Mouse (Mus musculus) kidney, embryonic 14.5 days (tissue): Measurements from ENCODE around the gene Trim7. TPM values are rescaled to one million over a fixed set of nuclear protein-coding genes. Genes with fewer than 3 reads are reported as not detected.
"Not testable (repeated sequence)": the region's sequence is repeated elsewhere in the genome, so short reads cannot be mapped to it uniquely, and the experiment has no call there.

Experiments used
- ATAC-seq: fragments of 200-750 bp; cut with Nextera tagmentation; 2 replicates; pipeline ENCODE4 v1.8.0; 2017; ENCODE audit warnings: moderate number of reproducible peaks, mild to moderate bottlenecking, moderate TSS enrichment, moderate library complexity; ENCODE audit not compliant: low FRiP score, low TSS enrichment
- H3K27ac ChIP-seq: fragments of 300-500 bp; sonication (generic); 2 replicates; pipeline ENCODE4 v1.5.1; 2014; ENCODE audit warnings: low read depth, mild to moderate bottlenecking, low read length, moderate library complexity, mixed read lengths
- H3K27me3 ChIP-seq: fragments of 300-500 bp; sonication (generic); 2 replicates; pipeline ENCODE4 v1.6.1; 2014; ENCODE audit warnings: mild to moderate bottlenecking, low read length; ENCODE audit not compliant: control insufficient read depth, insufficient read depth
- H3K36me3 ChIP-seq: fragments of 300-500 bp; sonication (generic); 2 replicates; pipeline ENCODE4 v1.6.1; 2014; ENCODE audit warnings: low read length, mixed read lengths; ENCODE audit not compliant: control insufficient read depth, insufficient read depth
- H3K4me1 ChIP-seq: fragments of 300-500 bp; sonication (generic); 2 replicates; pipeline ENCODE4 v1.6.1; 2014; ENCODE audit warnings: low read length, mixed read lengths; ENCODE audit not compliant: control insufficient read depth, insufficient read depth
- H3K4me2 ChIP-seq: fragments of 300-500 bp; sonication (generic); replicated peaks from 2 replicates; pipeline ENCODE4 v1.6.1; 2014; ENCODE audit warnings: low read depth, mild to moderate bottlenecking, low read length
- H3K4me3 ChIP-seq: fragments of 300-500 bp; sonication (generic); 2 replicates; pipeline ENCODE4 v1.5.1; 2014; ENCODE audit warnings: mild to moderate bottlenecking, low read length
- H3K9ac ChIP-seq: fragments of 300-500 bp; sonication (generic); 2 replicates; pipeline ENCODE4 v1.6.1; 2014; ENCODE audit warnings: low read depth, mild to moderate bottlenecking, low read length, moderate library complexity
- H3K9me3 ChIP-seq: fragments of 300-500 bp; sonication (generic); 2 replicates; pipeline ENCODE4 v1.6.1; 2016; ENCODE audit warnings: low read length; ENCODE audit not compliant: control insufficient read depth
- WGBS: fragments of 180-500 bp; shearing (Covaris S2); extraction: QIAGEN DNeasy Blood & Tissue Kit; methylation state at CpG from one replicate; pipeline ENCODE4 v1.1.7; 2014; 5-methylcytosine and 5-hydroxymethylcytosine counted together
- polyA plus RNA-seq: library from polyadenylated mRNA; unstranded; fragments of >200 nt; fragmentation: Nextera tagmentation; extraction: Ambion mirVana; gene quantifications from 2 replicates; pipeline ENCODE4 v1.2.1, GENCODE M21; 2014

Gene Trim7
- polyA plus RNA-seq, 1 experiment from 2014 or later: 2.9 TPM

DNA sequence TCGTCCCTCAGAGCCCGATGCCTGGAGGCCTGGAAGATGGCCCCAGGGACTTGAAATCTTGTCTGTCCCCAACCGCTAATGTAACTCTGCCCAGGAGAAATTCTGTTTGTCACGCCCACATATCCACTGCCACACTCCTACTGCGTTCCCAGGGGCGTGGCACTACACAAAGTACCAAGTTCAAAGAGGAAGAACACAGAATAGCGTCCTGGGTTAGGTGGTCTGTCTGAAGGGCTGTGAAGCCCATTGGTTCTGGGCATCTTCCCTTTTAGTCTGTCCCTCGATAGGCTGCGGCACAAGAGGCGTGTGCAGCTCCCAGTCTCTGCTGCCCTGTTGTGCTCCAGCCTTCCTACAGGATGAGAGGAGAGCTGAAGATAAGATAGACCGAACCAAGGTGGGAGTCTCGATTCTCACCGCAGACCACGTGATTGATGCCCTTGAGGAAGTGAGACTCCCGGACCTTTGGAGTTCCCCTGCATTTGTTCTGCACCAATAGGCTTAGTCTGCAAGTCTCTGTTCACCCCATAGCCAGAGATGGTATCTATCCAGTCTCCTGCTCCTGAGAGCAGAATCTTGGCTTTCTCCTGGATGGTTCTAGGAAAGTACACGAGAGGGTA, 12.3 kb downstream of the Trim7 start:
- 1% methylated on average over 16 of the region's 16 CpGs for WGBS
- peak overlapping the region; percentile 61 for H3K9ac ChIP-seq
- peak overlapping the region; percentile 84 for H3K4me3 ChIP-seq
- ATAC-seq: 0 out of 2 replicates have a peak, but pooled peaks have one; percentile 5
- H3K36me3 ChIP-seq: no peaks in the 10 kb centered on the region
- peaks cover 3% of the 10 kb centered on the region; the same call in 1 of the 2 replicates for H3K4me1 ChIP-seq
- peak overlapping the region; percentile 84 for H3K4me2 ChIP-seq
- peaks cover 4% of the 10 kb centered on the region; the same call in 1 of the 2 replicates for H3K27me3 ChIP-seq
- no peaks in the 10 kb centered on the region for H3K9me3 ChIP-seq
- H3K27ac ChIP-seq: no peak overlapping the region; the same call in 1 of the 2 replicates

- no peak overlapping the region for H3K27ac ChIP-seq
- ATAC-seq: no peak
- H3K36me3 ChIP-seq: no peaks in the 10 kb centered on the region
- no peak overlapping the region for H3K4me3 ChIP-seq
- 74% methylated on average over 10 of the region's 10 CpGs for WGBS
- peaks cover 4% of the 10 kb centered on the region; the same call in 1 of the 2 replicates for H3K27me3 ChIP-seq
- no peak overlapping the region for H3K9ac ChIP-seq
- H3K9me3 ChIP-seq: no peaks in the 10 kb centered on the region
- H3K4me1 ChIP-seq: peaks cover 3% of the 10 kb centered on the region; the same call in 1 of the 2 replicates
- H3K4me2 ChIP-seq: peak overlapping the region; percentile 84; the same call in 1 of the 2 replicates
Measured at GRCm38 (mm10) chr11:48838879-48839680, 13.1 kb downstream of the Trim7 start.

DNA sequence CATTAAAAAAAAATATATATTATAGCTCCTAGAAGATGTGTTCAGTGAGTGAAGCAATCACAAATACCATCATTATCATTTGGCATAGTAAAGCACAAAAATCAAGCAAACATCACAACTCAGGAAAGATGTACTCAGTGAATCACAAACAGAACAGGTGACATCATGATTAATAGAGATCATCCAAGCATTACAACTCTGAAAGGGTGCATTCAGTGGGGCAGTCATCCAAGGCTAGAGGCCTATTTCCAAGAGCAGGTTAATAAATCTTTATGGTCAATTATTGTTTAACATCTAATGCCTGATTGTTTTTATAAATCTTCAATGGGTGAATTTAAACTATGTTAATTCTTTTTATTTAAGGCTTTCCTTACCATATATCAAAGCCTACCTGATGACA, 14.9 kb downstream of the Trim7 start:
- peaks cover 4% of the 10 kb centered on the region; the same call in 1 of the 2 replicates for H3K27me3 ChIP-seq

DNA sequence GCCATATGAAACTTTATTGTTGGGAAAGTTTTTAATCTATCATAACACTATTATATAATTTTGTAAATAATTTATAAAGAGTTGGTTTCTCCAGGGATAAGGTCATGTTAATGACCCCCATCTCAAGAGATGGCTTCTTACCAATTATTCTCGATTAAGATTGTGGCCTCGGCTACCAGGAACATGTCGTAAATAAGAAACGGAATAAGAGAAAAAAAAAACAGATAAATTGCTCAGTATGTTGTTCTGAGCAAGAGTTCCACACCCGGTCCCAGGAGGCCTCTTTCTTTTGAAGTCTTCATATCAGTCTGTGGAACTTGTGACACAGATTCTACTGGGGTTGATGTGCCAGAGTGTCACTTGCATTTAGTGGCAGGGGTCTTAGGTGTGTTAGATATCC, 15.3 kb downstream of the Trim7 start:
- Histone ChIP-seq H3K4me1 (peaks cover 3% of the 10 kb centered on the region; the same call in 1 of the 2 replicates), H3K4me3 (no peak overlapping the region), H3K9ac (no peak overlapping the region), H3K27ac (no peak overlapping the region), H3K36me3 (no peaks in the 10 kb centered on the region), H3K4me2 (no peak overlapping the region), H3K27me3 (peaks cover 1% of the 10 kb centered on the region; the same call in 1 of the 2 replicates), H3K9me3 (no peaks in the 10 kb centered on the region)
- 70% methylated on average over 5 of the region's 5 CpGs for WGBS
- ATAC-seq: no peak

More for the DNA sequence above, 14.9 kb downstream of the Trim7 start:
- Histone ChIP-seq H3K4me1 (peaks cover 3% of the 10 kb centered on the region; the same call in 1 of the 2 replicates), H3K9ac (no peak overlapping the region), H3K36me3 (no peaks in the 10 kb centered on the region), H3K4me3 (no peak overlapping the region), H3K4me2 (no peak overlapping the region), H3K9me3 (no peaks in the 10 kb centered on the region), H3K27ac (no peak overlapping the region)
- ATAC-seq: no peak

GRCm38 (mm10) chr11:48842378-48842792, 16.4 kb downstream of the Trim7 start:
- H3K4me3 ChIP-seq: no peak overlapping the region
- H3K36me3 ChIP-seq: no peaks in the 10 kb centered on the region
- no peak for ATAC-seq
- WGBS: 85% methylated on average over 4 of the region's 4 CpGs
- H3K9me3 ChIP-seq: no peaks in the 10 kb centered on the region
- H3K4me1 ChIP-seq: peaks cover 3% of the 10 kb centered on the region; the same call in 1 of the 2 replicates
- H3K4me2 ChIP-seq: no peak overlapping the region
- no peaks in the 10 kb centered on the region for H3K27me3 ChIP-seq
- H3K9ac ChIP-seq: no peak overlapping the region
- H3K27ac ChIP-seq: no peak overlapping the region

DNA sequence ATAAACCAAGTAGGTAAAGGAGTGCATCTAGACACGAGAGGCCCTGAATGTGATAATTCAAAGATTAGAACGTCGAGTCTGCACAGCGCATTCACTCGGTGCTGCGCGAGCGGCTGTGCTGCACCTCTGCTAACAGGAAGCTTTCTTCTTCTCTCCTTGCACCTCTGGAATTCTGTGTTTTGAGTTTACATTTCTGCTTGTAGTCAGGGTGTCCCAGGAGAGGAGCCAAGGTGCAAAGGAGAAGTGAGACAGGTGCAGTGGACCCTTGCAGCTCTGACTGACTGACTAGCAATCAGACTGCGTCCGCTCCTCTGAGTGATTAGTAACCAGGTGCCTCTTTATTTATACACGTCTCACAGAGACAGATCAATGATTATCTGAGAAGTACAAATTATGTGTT, 17.3 kb downstream of the Trim7 start:
- ATAC-seq: no peak
- H3K36me3 ChIP-seq: no peaks in the 10 kb centered on the region
- peaks cover 3% of the 10 kb centered on the region; the same call in 1 of the 2 replicates for H3K4me1 ChIP-seq
- no peak overlapping the region for H3K9ac ChIP-seq
- no peak overlapping the region for H3K4me2 ChIP-seq
- H3K27ac ChIP-seq: no peak overlapping the region
- no peak overlapping the region for H3K4me3 ChIP-seq
- no peaks in the 10 kb centered on the region for H3K27me3 ChIP-seq
- H3K9me3 ChIP-seq: no peaks in the 10 kb centered on the region
- 84% methylated on average over 11 of the region's 11 CpGs for WGBS

DNA sequence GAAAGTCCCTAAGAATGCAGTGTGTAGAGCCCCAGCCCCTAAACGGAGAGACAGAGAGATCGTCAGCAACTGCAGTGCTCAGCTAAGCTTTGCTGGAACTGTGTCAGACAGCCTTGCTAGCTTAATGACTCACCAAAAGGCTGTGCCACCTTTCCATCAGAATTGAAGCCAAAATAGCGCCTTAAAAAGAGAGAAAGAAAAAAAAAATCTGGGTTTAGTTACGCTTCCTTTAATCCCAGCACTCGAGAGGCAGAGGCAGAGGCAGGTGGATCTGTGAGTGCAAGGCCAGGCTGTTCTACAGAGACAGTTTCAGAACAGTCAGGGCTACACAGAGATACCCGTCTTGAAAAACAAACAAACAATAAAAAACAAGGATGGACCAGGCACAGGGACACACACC, 18.4 kb downstream of the Trim7 start:
- no peak overlapping the region for H3K9ac ChIP-seq
- ATAC-seq: no peak
- H3K9me3 ChIP-seq: no peaks in the 10 kb centered on the region
- H3K4me2 ChIP-seq: no peak overlapping the region
- H3K36me3 ChIP-seq: no peaks in the 10 kb centered on the region
- no peaks in the 10 kb centered on the region for H3K27me3 ChIP-seq
- no peak overlapping the region for H3K27ac ChIP-seq
- H3K4me1 ChIP-seq: no peaks in the 10 kb centered on the region
- 54% methylated on average over 6 of the region's 6 CpGs for WGBS
- H3K4me3 ChIP-seq: no peak overlapping the region

GRCm38 (mm10) chr11:48845244-48845815, 19.4 kb downstream of the Trim7 start:
- no peak overlapping the region for H3K27ac ChIP-seq
- H3K4me1 ChIP-seq: no peaks in the 10 kb centered on the region
- 26% methylated on average over 13 of the region's 13 CpGs for WGBS
- no peak overlapping the region for H3K4me3 ChIP-seq
- no peak for ATAC-seq
- no peak overlapping the region for H3K4me2 ChIP-seq
- no peaks in the 10 kb centered on the region for H3K9me3 ChIP-seq
- no peak overlapping the region for H3K9ac ChIP-seq
- H3K36me3 ChIP-seq: no peaks in the 10 kb centered on the region
- no peaks in the 10 kb centered on the region for H3K27me3 ChIP-seq

DNA sequence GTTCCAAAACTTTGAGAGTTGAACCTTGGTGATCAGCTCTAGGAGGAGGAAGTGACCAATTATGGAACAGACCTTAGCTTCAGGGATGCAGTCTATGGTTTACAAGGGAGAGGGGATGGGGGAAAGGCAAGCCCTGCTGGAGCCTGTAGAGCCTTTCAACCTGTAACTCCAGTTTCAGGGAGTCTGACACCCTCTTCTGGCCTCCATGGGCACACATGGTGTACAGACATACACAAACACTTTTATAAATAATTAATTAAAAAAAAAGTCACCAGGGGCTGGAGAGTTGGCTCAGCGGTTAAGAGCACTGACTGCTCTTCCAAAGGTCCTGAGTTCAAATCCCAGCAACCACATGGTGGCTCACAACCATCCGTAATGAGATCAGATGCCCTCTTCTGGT, 20.4 kb downstream of the Trim7 start:
- not testable (repeated sequence) for H3K27me3 ChIP-seq, H3K27ac ChIP-seq, H3K36me3 ChIP-seq, H3K4me1 ChIP-seq, H3K4me2 ChIP-seq, H3K9me3 ChIP-seq, ATAC-seq, H3K4me3 ChIP-seq, H3K9ac ChIP-seq
- WGBS: 69% methylated on average over 2 of the region's 2 CpGs
